Mouse (Mus musculus): ENCODE data around the gene Cdt1. TPM values are rescaled to one million over a fixed set of nuclear protein-coding genes. Genes with fewer than 3 reads are reported as not detected.
"Not testable (repeated sequence)": the region's sequence is repeated elsewhere in the genome, so short reads cannot be mapped to it uniquely, and the experiment has no call there.

Cdt1 gene
- polyA plus RNA-seq, 1 experiment from 2014 or later, result 39.3 TPM

- Histone ChIP-seq H3K4me3 (peak overlapping the region; percentile 88), H3K4me2 (replicated peaks) (peak overlapping the region; percentile 80), H3K36me3 (peaks cover 51% of the 10 kb centered on the region), H3K27ac (no peak overlapping the region), H3K27me3 (no peaks in the 10 kb centered on the region), H3K9ac (peak overlapping the region; percentile 93), H3K4me1 (peaks cover 26% of the 10 kb centered on the region), H3K9me3 (no peaks in the 10 kb centered on the region)
- ATAC-seq (ENCODE audit: low FRiP score, low read depth), result no peak
- WGBS, result 73% methylated on average over 9 of the region's 9 CpGs
Measured at GRCm38 (mm10) chr8:122569329-122569728, 1.5 kb downstream of the Cdt1 start.

GRCm38 (mm10) chr8:122569996-122570395 is 2.2 kb downstream of the Cdt1 start:
- H3K27ac ChIP-seq, result no peak overlapping the region
- no peak for ATAC-seq (ENCODE audit: low FRiP score, low read depth)
- peak overlapping the region; percentile 80 for H3K4me2 ChIP-seq (replicated peaks)
- H3K36me3 ChIP-seq, result peaks cover 57% of the 10 kb centered on the region
- H3K27me3 ChIP-seq, result no peaks in the 10 kb centered on the region
- 0 out of 2 replicates have a peak overlapping the region, but pooled peaks have one; percentile 93 for H3K9ac ChIP-seq
- 94% methylated on average over 16 of the region's 16 CpGs for WGBS
- no peak overlapping the region for H3K4me3 ChIP-seq
- H3K9me3 ChIP-seq, result no peaks in the 10 kb centered on the region
- H3K4me1 ChIP-seq, result peaks cover 32% of the 10 kb centered on the region

- Histone ChIP-seq H3K36me3 (peaks cover 59% of the 10 kb centered on the region), H3K9me3 (no peaks in the 10 kb centered on the region), H3K4me1 (peaks cover 44% of the 10 kb centered on the region), H3K27me3 (no peaks in the 10 kb centered on the region), H3K4me3 (no peak overlapping the region), H3K4me2 (replicated peaks) (no peak overlapping the region), H3K9ac (no peak overlapping the region), H3K27ac (no peak overlapping the region)
- no peak for ATAC-seq (ENCODE audit: low FRiP score, low read depth)
- 95% methylated on average over 11 of the region's 11 CpGs for WGBS
Measured at GRCm38 (mm10) chr8:122571153-122571552, 3.3 kb downstream of the Cdt1 start.

GRCm38 (mm10) chr8:122571750-122572267 is 4.0 kb downstream of the Cdt1 start:
- Histone ChIP-seq H3K27ac (no peak overlapping the region), H3K27me3 (no peaks in the 10 kb centered on the region), H3K4me2 (replicated peaks) (no peak overlapping the region), H3K4me1 (peaks cover 38% of the 10 kb centered on the region), H3K4me3 (no peak overlapping the region), H3K36me3 (peaks cover 59% of the 10 kb centered on the region), H3K9ac (no peak overlapping the region), H3K9me3 (no peaks in the 10 kb centered on the region)
- 94% methylated on average over 17 of the region's 17 CpGs for WGBS
- ATAC-seq (ENCODE audit: low FRiP score, low read depth), result no peak

- Histone ChIP-seq H3K36me3 (peaks cover 59% of the 10 kb centered on the region), H3K27ac (no peak overlapping the region), H3K4me1 (peaks cover 42% of the 10 kb centered on the region), H3K9ac (peak overlapping the region; percentile 31; the same call in 1 of the 2 replicates), H3K4me2 (replicated peaks) (no peak overlapping the region), H3K9me3 (no peaks in the 10 kb centered on the region), H3K4me3 (no peak overlapping the region), H3K27me3 (no peaks in the 10 kb centered on the region)
- 95% methylated on average over 3 of the region's 3 CpGs for WGBS
- no peak for ATAC-seq (ENCODE audit: low FRiP score, low read depth)
Measured at GRCm38 (mm10) chr8:122572751-122573150, 4.9 kb downstream of the Cdt1 start.

- not testable (repeated sequence) for ATAC-seq (ENCODE audit: low FRiP score, low read depth); H3K4me3 ChIP-seq; H3K9ac ChIP-seq; H3K9me3 ChIP-seq; H3K27ac ChIP-seq; H3K4me2 ChIP-seq (replicated peaks); H3K27me3 ChIP-seq
- 43% methylated on average over 4 of the region's 4 CpGs for WGBS
- H3K4me1 ChIP-seq, result peaks cover 43% of the 10 kb centered on the region
- H3K36me3 ChIP-seq, result peaks cover 59% of the 10 kb centered on the region
Measured at GRCm38 (mm10) chr8:122573176-122573575, 5.4 kb downstream of the Cdt1 start.

GRCm38 (mm10) chr8:122573577-122573976 is 5.8 kb downstream of the Cdt1 start:
- Histone ChIP-seq H3K27me3 (no peaks in the 10 kb centered on the region), H3K9me3 (no peaks in the 10 kb centered on the region), H3K4me2 (replicated peaks) (no peak overlapping the region), H3K4me1 (peaks cover 47% of the 10 kb centered on the region), H3K36me3 (peaks cover 59% of the 10 kb centered on the region), H3K4me3 (no peak overlapping the region), H3K9ac (no peak overlapping the region), H3K27ac (no peak overlapping the region)
- 59% methylated on average over 9 of the region's 9 CpGs for WGBS
- ATAC-seq (ENCODE audit: low FRiP score, low read depth), result no peak

- no peak for ATAC-seq (ENCODE audit: low FRiP score, low read depth)
- 42% methylated on average over 3 of the region's 3 CpGs for WGBS
Measured at GRCm38 (mm10) chr8:122574264-122574663, 6.4 kb downstream of the Cdt1 start.

GRCm38 (mm10) chr8:122574667-122575251 is 6.9 kb downstream of the Cdt1 start:
- no peaks in the 10 kb centered on the region for H3K9me3 ChIP-seq
- H3K4me3 ChIP-seq, result no peak overlapping the region
- peak overlapping the region; percentile 77 for H3K4me2 ChIP-seq (replicated peaks)
- peaks cover 47% of the 10 kb centered on the region for H3K4me1 ChIP-seq
- ATAC-seq (ENCODE audit: low FRiP score, low read depth), result no peak
- H3K9ac ChIP-seq, result 0 out of 2 replicates have a peak overlapping the region, but pooled peaks have one; percentile 10
- peaks cover 53% of the 10 kb centered on the region for H3K36me3 ChIP-seq
- WGBS, result 41% methylated on average over 10 of the region's 10 CpGs
- H3K27ac ChIP-seq, result no peak overlapping the region
- H3K27me3 ChIP-seq, result no peaks in the 10 kb centered on the region

More at GRCm38 (mm10) chr8:122574264-122574663, 6.4 kb downstream of the Cdt1 start:
- Histone ChIP-seq H3K9ac (no peak overlapping the region), H3K27ac (peak overlapping the region; percentile 23; the same call in 1 of the 2 replicates), H3K4me1 (peaks cover 47% of the 10 kb centered on the region), H3K4me3 (no peak overlapping the region), H3K9me3 (no peaks in the 10 kb centered on the region), H3K36me3 (peaks cover 58% of the 10 kb centered on the region), H3K27me3 (no peaks in the 10 kb centered on the region), H3K4me2 (replicated peaks) (peak overlapping the region; percentile 77; the same call in 1 of the 2 replicates)

- 0 out of 2 replicates have a peak overlapping the region, but pooled peaks have one; percentile 10 for H3K9ac ChIP-seq
- H3K9me3 ChIP-seq, result no peaks in the 10 kb centered on the region
- peak overlapping the region; percentile 64 for H3K4me3 ChIP-seq
- no peak overlapping the region for H3K27ac ChIP-seq
- H3K4me2 ChIP-seq (replicated peaks), result peak overlapping the region; percentile 77
- 82% methylated on average over 8 of the region's 8 CpGs for WGBS
- ATAC-seq (ENCODE audit: low FRiP score, low read depth), result no peak
- peaks cover 51% of the 10 kb centered on the region for H3K4me1 ChIP-seq
- peaks cover 48% of the 10 kb centered on the region for H3K36me3 ChIP-seq
- no peaks in the 10 kb centered on the region for H3K27me3 ChIP-seq
Measured at GRCm38 (mm10) chr8:122575286-122575685, 7.5 kb downstream of the Cdt1 start.

GRCm38 (mm10) chr8:122575735-122576647 is 8.2 kb downstream of the Cdt1 start:
- H3K9ac ChIP-seq, result peak overlapping the region; percentile 83
- peak overlapping the region; percentile 64 for H3K4me3 ChIP-seq
- peaks cover 41% of the 10 kb centered on the region for H3K36me3 ChIP-seq
- peak; percentile 7; the same call in 1 of the 2 replicates for ATAC-seq (ENCODE audit: low FRiP score, low read depth)
- H3K27me3 ChIP-seq, result no peaks in the 10 kb centered on the region
- H3K4me1 ChIP-seq, result peaks cover 59% of the 10 kb centered on the region
- no peaks in the 10 kb centered on the region for H3K9me3 ChIP-seq
- 18% methylated on average over 21 of the region's 21 CpGs for WGBS
- peak overlapping the region; percentile 74 for H3K27ac ChIP-seq
- peak overlapping the region; percentile 77 for H3K4me2 ChIP-seq (replicated peaks)

GRCm38 (mm10) chr8:122576648-122577022 is 8.8 kb downstream of the Cdt1 start, which contains the start of gene Aprt:
Gene Aprt, minus strand, starts transcription at chr8:122576909.
- H3K27ac ChIP-seq, result peak within 1 kb of the TSS; percentile 79
- H3K4me2 ChIP-seq (replicated peaks), result peak within 1 kb of the TSS; percentile 77
- H3K4me3 ChIP-seq, result peak within 1 kb of the TSS; percentile 64
- peaks cover 62% of the 10 kb centered on the region for H3K4me1 ChIP-seq
- no peaks in the 10 kb centered on the region for H3K9me3 ChIP-seq
- ATAC-seq (ENCODE audit: low FRiP score, low read depth), result peak; percentile 90
- no peaks in the 10 kb centered on the region for H3K27me3 ChIP-seq
- H3K9ac ChIP-seq, result peak within 1 kb of the TSS; percentile 83
- WGBS, result under 1% methylated on average over 39 of the region's 39 CpGs
- H3K36me3 ChIP-seq, result peaks cover 34% of the 10 kb centered on the region

All from limb, embryonic 13.5 days (tissue).